Mouse (Mus musculus) limb, embryonic 15.5 days (tissue): Measurements from ENCODE around the gene Maml2. TPM values are rescaled to one million over a fixed set of nuclear protein-coding genes. Genes with fewer than 3 reads are reported as not detected.

ENCODE experiments used
- ATAC-seq: fragments of 200-750 bp; cut with Nextera tagmentation; 2 replicates; pipeline ENCODE4 v1.8.0; 2017; ENCODE audit warnings: low read depth, moderate TSS enrichment; ENCODE audit not compliant: insufficient number of reproducible peaks, low FRiP score, low TSS enrichment
- H3K27ac ChIP-seq: fragments of 300-500 bp; sonication (generic); 2 replicates; pipeline ENCODE4 v1.5.1; 2015; ENCODE audit warnings: moderate library complexity, mild to moderate bottlenecking, inconsistent platforms
- H3K27me3 ChIP-seq: fragments of 300-500 bp; sonication (generic); 2 replicates; pipeline ENCODE4 v1.6.1; 2015; ENCODE audit warnings: inconsistent platforms
- H3K36me3 ChIP-seq: fragments of 300-500 bp; sonication (generic); 2 replicates; pipeline ENCODE4 v1.6.1; 2015; ENCODE audit warnings: inconsistent platforms
- H3K4me1 ChIP-seq: fragments of 300-500 bp; sonication (generic); 2 replicates; pipeline ENCODE4 v1.6.1; 2015; ENCODE audit warnings: inconsistent platforms
- H3K4me2 ChIP-seq: fragments of 300-500 bp; sonication (generic); 2 replicates; pipeline ENCODE4 v1.6.1; 2015; ENCODE audit warnings: mild to moderate bottlenecking, inconsistent platforms
- H3K4me3 ChIP-seq: fragments of 300-500 bp; sonication (generic); 2 replicates; pipeline ENCODE4 v1.5.1; 2015; ENCODE audit warnings: mild to moderate bottlenecking, inconsistent platforms
- H3K9ac ChIP-seq: fragments of 300-500 bp; sonication (generic); 2 replicates; pipeline ENCODE4 v1.6.1; 2015; ENCODE audit warnings: inconsistent platforms
- H3K9me3 ChIP-seq: fragments of 300-500 bp; sonication (generic); 2 replicates; pipeline ENCODE4 v1.6.1; 2016; ENCODE audit warnings: inconsistent platforms
- WGBS: fragments of 180-500 bp; shearing (Covaris S2); methylation state at CpG from one replicate; pipeline ENCODE4 v1.1.7; 2015; 5-methylcytosine and 5-hydroxymethylcytosine counted together
- polyA plus RNA-seq: library from polyadenylated mRNA; unstranded; fragments of >200 nt; fragmentation: Nextera tagmentation; extraction: Ambion mirVana; gene quantifications from 2 replicates; pipeline ENCODE4 v1.2.1, GENCODE M21; 2015

The Maml2 gene
- polyA plus RNA-seq, 1 experiment from 2014 or later: 10.9 TPM

- Histone ChIP-seq H3K36me3 (0 out of 2 replicates have a peak, but pooled peaks cover 6% of the 10 kb centered on the region), H3K4me2 (no peak overlapping the region), H3K9me3 (no peaks in the 10 kb centered on the region), H3K27ac (peak overlapping the region; percentile 71), H3K27me3 (no peaks in the 10 kb centered on the region), H3K4me3 (no peak overlapping the region), H3K9ac (no peak overlapping the region), H3K4me1 (peaks cover 23% of the 10 kb centered on the region)
- ATAC-seq: no peak
- WGBS: 38% methylated on average over 5 of the region's 5 CpGs
Measured at GRCm38 (mm10) chr9:13616383-13617009, 318.7 kb downstream of the Maml2 start.

- H3K4me1 ChIP-seq: peaks cover 6% of the 10 kb centered on the region
- H3K27me3 ChIP-seq: no peaks in the 10 kb centered on the region
- no peak for ATAC-seq
- 79% methylated on average over 6 of the region's 6 CpGs for WGBS
- H3K9me3 ChIP-seq: no peaks in the 10 kb centered on the region
- H3K4me3 ChIP-seq: no peak overlapping the region
- no peak overlapping the region for H3K9ac ChIP-seq
- H3K36me3 ChIP-seq: peaks cover 6% of the 10 kb centered on the region; the same call in 1 of the 2 replicates
- H3K27ac ChIP-seq: no peak overlapping the region
- H3K4me2 ChIP-seq: no peak overlapping the region
Measured at GRCm38 (mm10) chr9:13620794-13621193, 323.0 kb downstream of the Maml2 start.

GRCm38 (mm10) chr9:13621941-13622340 lies 324.2 kb downstream of the Maml2 start:
- Histone ChIP-seq H3K36me3 (peaks cover 6% of the 10 kb centered on the region; the same call in 1 of the 2 replicates), H3K9me3 (no peaks in the 10 kb centered on the region), H3K4me3 (no peak overlapping the region), H3K27me3 (no peaks in the 10 kb centered on the region), H3K27ac (no peak overlapping the region), H3K4me2 (no peak overlapping the region), H3K4me1 (peaks cover 4% of the 10 kb centered on the region), H3K9ac (no peak overlapping the region)
- 80% methylated on average over 3 of the region's 3 CpGs for WGBS
- ATAC-seq: no peak

GRCm38 (mm10) chr9:13622426-13622825 lies 324.7 kb downstream of the Maml2 start:
- no peak overlapping the region for H3K9ac ChIP-seq

GRCm38 (mm10) chr9:13623892-13624422 lies 326.2 kb downstream of the Maml2 start:
- H3K36me3 ChIP-seq: peaks cover 6% of the 10 kb centered on the region; the same call in 1 of the 2 replicates
- no peaks in the 10 kb centered on the region for H3K4me1 ChIP-seq
- no peaks in the 10 kb centered on the region for H3K27me3 ChIP-seq
- H3K4me3 ChIP-seq: no peak overlapping the region
- no peak overlapping the region for H3K27ac ChIP-seq
- no peak overlapping the region for H3K4me2 ChIP-seq
- ATAC-seq: no peak
- H3K9ac ChIP-seq: no peak overlapping the region
- H3K9me3 ChIP-seq: no peaks in the 10 kb centered on the region
- WGBS: 91% methylated on average over 3 of the region's 3 CpGs

More at GRCm38 (mm10) chr9:13622426-13622825, 324.7 kb downstream of the Maml2 start:
- Histone ChIP-seq H3K4me3 (no peak overlapping the region), H3K27ac (no peak overlapping the region), H3K4me1 (no peaks in the 10 kb centered on the region), H3K9me3 (no peaks in the 10 kb centered on the region), H3K36me3 (peaks cover 6% of the 10 kb centered on the region; the same call in 1 of the 2 replicates), H3K27me3 (no peaks in the 10 kb centered on the region), H3K4me2 (no peak overlapping the region)
- no peak for ATAC-seq
- 73% methylated on average over 5 of the region's 5 CpGs for WGBS

GRCm38 (mm10) chr9:13624780-13625179 lies 327.0 kb downstream of the Maml2 start:
- ATAC-seq: no peak
- Histone ChIP-seq H3K4me1 (no peaks in the 10 kb centered on the region), H3K4me3 (no peak overlapping the region), H3K36me3 (peaks cover 6% of the 10 kb centered on the region; the same call in 1 of the 2 replicates), H3K4me2 (no peak overlapping the region), H3K9ac (no peak overlapping the region), H3K27me3 (no peaks in the 10 kb centered on the region), H3K27ac (no peak overlapping the region), H3K9me3 (no peaks in the 10 kb centered on the region)
- 78% methylated on average over 1 of the region's 1 CpGs for WGBS

GRCm38 (mm10) chr9:13625215-13625614 lies 327.5 kb downstream of the Maml2 start:
- Histone ChIP-seq H3K4me2 (no peak overlapping the region), H3K27me3 (no peaks in the 10 kb centered on the region), H3K27ac (no peak overlapping the region), H3K9ac (no peak overlapping the region), H3K36me3 (peaks cover 6% of the 10 kb centered on the region; the same call in 1 of the 2 replicates), H3K4me3 (no peak overlapping the region), H3K9me3 (no peaks in the 10 kb centered on the region), H3K4me1 (no peaks in the 10 kb centered on the region)
- WGBS: 89% methylated on average over 3 of the region's 3 CpGs
- no peak for ATAC-seq

- H3K4me1 ChIP-seq: no peaks in the 10 kb centered on the region
- no peak for ATAC-seq
- H3K4me2 ChIP-seq: no peak overlapping the region
- WGBS: 82% methylated on average over 3 of the region's 3 CpGs
- peaks cover under 1% of the 10 kb centered on the region; the same call in 1 of the 2 replicates for H3K36me3 ChIP-seq
- H3K9ac ChIP-seq: no peak overlapping the region
- no peaks in the 10 kb centered on the region for H3K27me3 ChIP-seq
- no peak overlapping the region for H3K4me3 ChIP-seq
- no peak overlapping the region for H3K27ac ChIP-seq
- H3K9me3 ChIP-seq: no peaks in the 10 kb centered on the region
Measured at GRCm38 (mm10) chr9:13626480-13626879, 328.7 kb downstream of the Maml2 start.

GRCm38 (mm10) chr9:13633371-13633770 lies 335.6 kb downstream of the Maml2 start:
- Histone ChIP-seq H3K36me3 (no peaks in the 10 kb centered on the region), H3K4me3 (no peak overlapping the region), H3K9ac (no peak overlapping the region), H3K27ac (0 out of 2 replicates have a peak overlapping the region, but pooled peaks have one; percentile 12), H3K27me3 (no peaks in the 10 kb centered on the region), H3K4me2 (no peak overlapping the region), H3K4me1 (peaks cover 16% of the 10 kb centered on the region; the same call in 1 of the 2 replicates), H3K9me3 (no peaks in the 10 kb centered on the region)
- WGBS: 44% methylated on average over 1 of the region's 1 CpGs
- no peak for ATAC-seq

GRCm38 (mm10) chr9:13639655-13640054 lies 341.9 kb downstream of the Maml2 start:
- Histone ChIP-seq H3K4me2 (no peak overlapping the region), H3K4me1 (peaks cover 6% of the 10 kb centered on the region), H3K27ac (no peak overlapping the region), H3K27me3 (no peaks in the 10 kb centered on the region), H3K9me3 (no peaks in the 10 kb centered on the region), H3K4me3 (no peak overlapping the region), H3K36me3 (no peaks in the 10 kb centered on the region), H3K9ac (no peak overlapping the region)
- WGBS: 21% methylated on average over 3 of the region's 3 CpGs
- no peak for ATAC-seq

- H3K4me2 ChIP-seq: no peak overlapping the region
- no peaks in the 10 kb centered on the region for H3K9me3 ChIP-seq
- ATAC-seq: peak; percentile 75
- H3K4me1 ChIP-seq: peaks cover 16% of the 10 kb centered on the region
- no peaks in the 10 kb centered on the region for H3K36me3 ChIP-seq
- no peak overlapping the region for H3K9ac ChIP-seq
- no peak overlapping the region for H3K4me3 ChIP-seq
- H3K27me3 ChIP-seq: no peaks in the 10 kb centered on the region
- peak overlapping the region; percentile 60; the same call in 1 of the 2 replicates for H3K27ac ChIP-seq
- 19% methylated on average over 5 of the region's 5 CpGs for WGBS
Measured at GRCm38 (mm10) chr9:13645153-13645552, 347.4 kb downstream of the Maml2 start.

GRCm38 (mm10) chr9:13651065-13651464 lies 353.3 kb downstream of the Maml2 start:
- Histone ChIP-seq H3K4me1 (no peaks in the 10 kb centered on the region; the same call in 1 of the 2 replicates), H3K4me2 (no peak overlapping the region), H3K9me3 (no peaks in the 10 kb centered on the region), H3K36me3 (no peaks in the 10 kb centered on the region), H3K9ac (no peak overlapping the region), H3K27ac (no peak overlapping the region), H3K27me3 (no peaks in the 10 kb centered on the region), H3K4me3 (no peak overlapping the region)
- WGBS: 77% methylated on average over 2 of the region's 2 CpGs
- no peak for ATAC-seq
